Mouse (Mus musculus) mouse trophoblast stem cell (cell line): ENCODE measurements around the gene Atp1b1.

Experiments
- in situ Hi-C, 2 experiments: fragments of 300-500 bp; cut with MseI, MboI; formaldehyde crosslinking; loops; 2 replicates in 1 of 2; 3 replicates in 1 of 2; pipeline ENCODE4 v1.15.1; 2025

The Atp1b1 gene

GRCm38 (mm10) chr1:164458245-164458613 lies at the start of gene Atp1b1:
Gene Atp1b1, minus strand, starts transcription at chr1:164458355.
- in situ Hi-C loops = no loop called here

DNA sequence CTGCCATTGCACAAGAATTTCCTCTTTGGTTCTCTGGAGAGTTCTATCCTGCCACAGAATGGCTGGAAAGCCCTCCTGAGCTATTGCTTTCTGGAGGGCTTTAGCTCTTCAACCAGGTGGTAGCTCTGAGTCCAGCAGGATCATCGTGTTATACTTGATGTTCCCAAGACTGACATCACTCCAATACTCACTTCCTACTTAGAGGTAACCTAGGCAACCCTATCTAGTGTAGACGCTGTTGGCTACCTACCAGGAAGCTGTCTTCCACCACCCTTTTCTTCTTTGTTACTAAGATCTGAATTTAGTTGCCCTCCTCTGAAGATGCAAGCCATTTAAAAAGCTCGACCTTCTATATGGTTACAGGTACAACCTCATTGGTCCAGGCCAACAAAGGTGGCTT lies 46.9 kb upstream of the Atp1b1 start:
- in situ Hi-C loops = no loop called here

GRCm38 (mm10) chr1:164503140-164503730 lies 45.1 kb upstream of the Atp1b1 start:
- in situ Hi-C loops = no loop called here

- in situ Hi-C loops = no loop called here
Observed at GRCm38 (mm10) chr1:164502231-164502630, 44.1 kb upstream of the Atp1b1 start.

DNA sequence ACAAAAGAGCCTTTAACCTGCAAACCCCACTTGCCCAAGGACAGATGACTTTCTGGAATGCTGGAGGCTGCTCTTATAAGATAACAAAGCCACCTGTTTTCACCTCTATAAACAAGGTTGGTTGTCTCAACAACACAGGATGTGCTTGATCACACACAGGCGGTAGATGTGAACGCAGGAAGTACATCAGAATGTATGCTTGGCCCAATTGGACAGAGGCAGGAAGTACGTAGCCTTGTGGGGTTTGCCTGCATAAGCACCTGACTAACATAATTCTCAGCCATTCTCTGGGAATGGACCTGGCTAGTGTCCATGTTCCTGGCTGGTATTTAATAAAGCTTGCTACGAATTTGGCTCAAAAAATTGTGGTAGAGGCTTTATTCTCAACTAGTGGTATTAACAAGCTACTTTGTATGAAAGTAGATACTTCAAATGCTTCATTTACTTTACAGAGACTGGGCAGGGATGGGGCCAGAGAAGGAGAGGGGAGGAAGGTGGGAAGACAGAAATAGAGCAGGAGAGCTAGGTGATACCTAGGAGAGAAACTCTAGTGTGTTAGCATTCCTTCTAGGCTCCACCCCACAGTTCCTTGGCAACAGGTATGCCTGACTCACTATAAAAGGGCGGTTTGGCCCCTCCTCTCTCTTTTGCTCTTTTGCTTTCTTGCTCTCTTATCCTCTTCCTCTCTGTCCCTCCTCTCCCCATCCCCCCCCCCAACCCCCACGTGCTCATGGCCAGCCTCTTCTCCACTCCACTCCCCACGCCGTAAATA lies 36.8 kb upstream of the Atp1b1 start:
- in situ Hi-C loops = no loop called here

GRCm38 (mm10) chr1:164494215-164494614 lies 36.1 kb upstream of the Atp1b1 start:
- in situ Hi-C loops = no loop called here

DNA sequence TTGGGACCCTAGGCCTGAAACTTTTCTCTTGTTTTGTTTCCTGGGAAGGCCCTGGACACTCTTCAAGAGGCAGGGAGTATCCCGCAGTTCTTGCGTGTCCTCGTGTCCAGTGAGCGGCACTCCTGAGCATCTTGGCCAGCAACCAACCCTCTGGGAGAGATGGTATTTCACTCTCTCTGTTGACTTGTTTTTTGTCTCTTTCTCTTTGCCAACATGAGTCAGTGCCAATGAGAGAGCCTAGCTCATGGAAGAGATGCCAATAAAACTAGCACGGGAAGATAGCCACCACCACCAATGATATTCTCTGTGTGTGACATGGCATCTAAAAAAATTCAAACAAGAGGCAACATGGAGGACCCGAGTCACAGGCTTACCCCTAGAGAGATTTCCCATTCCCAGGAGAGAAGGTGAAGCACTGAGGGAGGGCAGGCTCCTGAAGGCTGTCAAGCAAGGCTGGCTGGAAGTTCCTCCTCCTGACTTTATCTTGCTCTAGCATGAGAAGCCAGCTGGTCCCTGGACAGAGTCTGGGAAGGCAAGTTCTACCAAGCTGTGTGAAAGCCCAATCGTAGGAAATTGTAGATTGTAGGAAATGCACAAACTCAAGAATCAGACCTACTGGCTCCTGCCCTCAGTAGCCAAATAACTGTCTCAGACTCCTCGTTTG lies 35.0 kb upstream of the Atp1b1 start:
- in situ Hi-C loops = no loop called here

DNA sequence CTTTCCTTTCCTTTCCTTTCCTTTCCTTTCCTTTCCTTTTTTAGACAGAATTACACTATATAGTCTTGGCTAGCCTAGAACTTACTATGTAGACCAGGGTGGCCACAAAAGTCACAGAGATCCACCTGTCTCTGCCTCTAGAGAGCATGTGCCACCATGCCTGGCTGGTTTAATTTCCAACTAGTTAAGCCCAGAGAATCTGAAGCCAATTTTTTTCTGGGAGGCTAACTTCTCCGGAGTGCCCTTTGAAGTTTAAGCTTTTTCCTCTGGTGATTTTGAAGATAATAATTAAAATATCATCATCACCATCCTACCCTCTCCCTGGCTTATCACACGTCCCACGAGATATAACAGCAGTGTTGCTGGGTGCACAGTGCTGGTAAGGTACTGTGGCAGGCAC lies 34.3 kb upstream of the Atp1b1 start:
- in situ Hi-C loops = no loop called here

DNA sequence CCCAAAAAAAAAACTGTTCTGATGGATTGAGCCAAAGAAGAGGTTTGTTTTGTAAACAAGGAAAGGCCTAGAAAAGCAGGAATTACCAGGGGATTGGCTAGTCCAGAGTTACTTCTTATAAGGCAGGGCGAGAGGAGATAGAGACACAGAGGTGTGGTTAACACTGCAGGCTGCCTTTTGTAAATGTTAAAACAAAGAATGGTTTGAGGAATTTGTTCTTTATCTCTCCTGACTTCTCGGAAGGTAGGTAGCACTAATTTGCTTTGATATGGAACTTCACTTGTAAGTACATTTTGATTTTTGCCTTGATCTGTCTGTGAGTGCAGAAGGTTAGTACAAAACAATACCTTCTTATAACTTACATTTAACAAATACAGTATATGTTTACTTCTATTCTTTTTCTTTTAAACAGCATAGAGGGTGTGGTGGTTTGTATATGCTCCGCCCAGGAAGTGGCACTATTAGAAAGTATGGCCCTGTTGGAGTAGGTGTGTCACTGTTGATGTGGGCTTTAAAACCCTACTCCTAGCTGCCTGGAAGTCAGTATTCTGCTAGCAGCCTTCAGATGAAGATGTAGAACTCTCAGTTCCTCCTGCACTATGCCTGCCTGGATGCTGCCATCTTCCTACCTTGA lies 31.9 kb upstream of the Atp1b1 start:
- in situ Hi-C loops = no loop called here

DNA sequence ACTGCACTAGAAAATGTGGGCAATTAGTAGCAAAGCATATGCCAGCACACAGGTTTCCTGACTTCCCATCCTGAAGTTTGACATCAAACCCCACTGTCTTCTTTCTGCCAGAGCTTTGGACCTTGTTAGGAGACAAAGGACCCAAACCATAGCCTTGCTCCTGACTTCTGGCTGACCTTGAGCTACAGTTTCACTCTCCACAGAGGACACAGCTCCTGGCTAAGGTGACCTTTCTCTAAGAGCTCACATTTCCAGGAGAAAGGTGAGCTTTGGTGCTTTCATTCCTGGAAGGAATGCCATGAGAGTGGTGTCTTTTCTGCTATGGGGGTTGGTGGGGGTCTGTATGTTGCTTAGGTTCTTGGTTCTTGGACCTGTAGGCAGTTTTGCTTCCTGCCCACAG lies 25.6 kb upstream of the Atp1b1 start:
- in situ Hi-C loops = no loop called here

- in situ Hi-C loops = no loop called here
Observed at GRCm38 (mm10) chr1:164482833-164483232, 24.7 kb upstream of the Atp1b1 start.

DNA sequence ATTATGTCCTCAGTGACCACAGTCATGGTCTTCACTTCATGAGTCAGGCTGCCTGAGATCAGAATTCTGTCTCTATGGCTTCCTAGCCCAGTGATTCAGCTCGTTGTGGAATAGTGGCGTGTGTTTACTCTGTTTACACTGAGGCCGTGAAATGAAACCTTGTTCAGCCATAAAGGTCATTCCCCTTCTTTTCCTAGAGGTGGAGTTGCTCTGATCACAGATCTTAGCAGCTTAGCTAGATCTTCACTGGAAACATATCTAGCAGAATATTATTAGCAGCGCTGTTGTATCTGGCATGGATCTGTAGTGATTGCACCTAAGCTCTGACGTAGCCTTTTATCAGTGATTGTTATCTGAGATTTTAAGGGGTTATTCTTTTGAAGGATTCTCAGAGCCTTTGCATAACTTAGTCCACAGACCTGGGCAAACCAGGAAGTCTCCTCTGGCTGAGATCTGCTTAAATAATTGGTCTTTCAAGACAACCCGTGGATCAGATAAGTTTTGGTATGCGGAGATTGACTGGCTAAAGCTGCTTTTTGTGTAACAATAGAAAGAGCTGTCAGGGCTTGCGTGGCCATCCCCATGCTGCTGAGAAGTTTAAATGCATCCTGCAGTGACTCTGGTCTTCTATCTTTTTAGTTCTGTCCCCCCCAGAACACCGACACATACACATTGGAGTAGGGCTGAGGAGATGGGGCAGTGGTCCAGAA lies 23.6 kb upstream of the Atp1b1 start:
- in situ Hi-C loops = no loop called here

DNA sequence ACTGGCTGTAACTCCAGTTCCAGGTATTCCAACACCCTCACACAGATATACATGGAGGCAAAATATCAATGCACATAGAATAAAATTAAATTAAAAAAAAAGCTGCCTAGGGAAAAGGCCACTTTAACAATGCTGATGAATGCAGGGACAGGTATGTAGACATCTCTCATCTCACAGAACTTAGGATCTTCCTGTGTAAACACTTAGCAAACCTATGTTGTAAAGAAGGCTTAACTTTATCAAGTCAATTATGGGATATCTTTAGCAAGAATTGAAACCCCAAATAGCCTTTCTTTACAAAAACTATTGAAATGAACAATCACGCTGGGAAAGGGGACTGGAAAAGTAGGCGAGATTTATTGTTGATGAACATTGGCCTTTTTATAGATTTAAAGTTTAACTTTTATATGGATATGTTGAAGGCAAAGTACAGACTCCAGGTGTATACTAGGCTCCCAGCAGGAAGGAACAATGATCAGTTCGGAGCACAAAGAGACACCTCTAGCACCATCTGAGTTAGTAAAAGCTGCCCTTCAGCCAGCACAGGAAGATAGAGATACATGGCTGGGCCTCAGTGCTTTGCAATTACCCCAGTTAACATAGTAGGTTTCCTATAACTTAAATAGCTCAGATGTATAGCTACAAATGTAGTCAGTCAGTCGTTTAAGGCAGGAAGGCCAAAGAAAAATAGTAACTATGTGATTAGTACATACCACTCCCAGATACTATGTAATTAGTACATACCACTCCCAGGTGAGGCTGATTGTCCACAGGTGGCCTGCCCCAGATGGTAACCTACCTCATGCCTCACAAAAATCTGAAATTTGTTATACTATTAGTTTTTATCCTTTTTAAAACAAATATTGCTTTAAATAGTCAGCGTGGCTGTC lies 22.8 kb upstream of the Atp1b1 start:
- in situ Hi-C loops = no loop called here

DNA sequence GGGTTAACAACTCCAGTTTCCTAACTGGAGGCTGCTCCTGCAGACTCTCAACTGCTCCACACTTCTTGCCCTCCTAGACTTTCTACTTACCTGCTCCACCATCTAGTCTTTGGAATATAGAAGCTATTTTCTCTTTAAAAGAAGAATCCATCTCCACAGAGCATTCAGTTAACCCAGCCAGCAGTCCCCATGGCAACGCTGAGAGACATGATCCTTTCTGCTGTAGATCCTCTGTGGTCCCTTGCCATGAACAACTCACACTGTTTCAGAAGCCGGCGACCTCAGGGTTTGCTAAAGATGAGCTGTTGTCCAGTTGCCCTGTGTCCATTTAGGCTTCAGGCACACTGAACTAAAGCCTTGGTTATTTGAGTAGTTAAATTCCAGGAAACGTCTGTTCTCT lies 17.7 kb upstream of the Atp1b1 start:
- in situ Hi-C loops = no loop called here

GRCm38 (mm10) chr1:164474778-164475511 lies 16.8 kb upstream of the Atp1b1 start:
- in situ Hi-C loops = no loop called here

DNA sequence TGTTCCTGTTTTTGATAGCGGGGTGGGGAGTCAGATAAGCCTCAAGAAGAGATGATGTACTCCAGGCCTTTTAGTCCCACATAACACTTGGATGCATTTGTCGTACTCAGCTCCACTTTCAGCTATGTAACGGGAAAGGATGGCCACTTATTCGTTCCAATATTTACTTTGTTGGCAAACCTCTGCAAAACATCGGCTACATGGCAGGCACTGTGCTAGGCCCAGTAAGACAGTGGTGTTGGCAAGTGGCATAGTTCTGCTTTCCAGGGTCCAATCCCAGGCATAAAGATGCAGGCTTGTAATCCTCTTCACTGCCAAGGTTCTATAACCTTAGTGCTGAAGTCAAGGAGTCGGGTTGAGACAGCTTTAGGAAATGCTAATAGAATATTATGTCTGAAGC lies 16.2 kb upstream of the Atp1b1 start:
- in situ Hi-C loops = no loop called here

DNA sequence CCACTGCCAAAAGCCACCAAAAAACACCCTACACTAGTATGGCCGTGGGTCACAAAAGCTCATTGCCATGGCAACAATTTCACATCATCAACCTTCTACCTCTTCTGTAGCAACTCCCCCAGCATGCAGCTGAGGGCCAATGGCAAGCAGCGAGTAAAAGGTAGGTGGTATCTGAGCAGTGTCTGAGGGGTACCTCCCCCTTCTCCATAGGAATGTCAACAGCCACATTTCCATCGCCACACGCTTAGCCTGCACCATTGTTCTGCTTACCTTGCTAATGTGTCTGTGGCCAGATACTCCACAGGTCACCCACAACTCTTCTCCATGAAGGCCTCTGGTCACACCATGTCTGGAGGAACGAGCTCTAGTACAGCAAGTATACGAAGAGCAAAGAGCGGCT lies 15.2 kb upstream of the Atp1b1 start:
- in situ Hi-C loops = no loop called here

DNA sequence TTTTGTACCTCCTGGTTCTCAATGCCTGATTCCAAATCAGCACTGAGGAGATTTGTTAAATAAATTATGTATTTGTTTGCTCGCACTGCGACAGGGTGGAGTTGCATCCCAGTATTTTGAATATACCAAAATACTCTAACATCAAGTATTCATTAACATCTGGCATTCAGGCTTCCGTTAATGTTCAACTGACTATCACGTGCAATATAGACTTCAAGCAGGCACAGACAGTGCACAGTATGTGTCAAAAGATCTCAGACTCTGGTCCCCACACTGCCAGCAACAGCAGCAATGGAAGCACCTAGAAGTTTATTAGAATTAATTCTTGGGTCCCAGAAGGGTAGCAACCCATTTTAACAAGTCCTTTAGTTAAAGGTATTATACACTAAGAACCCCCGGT lies 13.5 kb upstream of the Atp1b1 start:
- in situ Hi-C loops = no loop called here

- in situ Hi-C loops = no loop called here
Observed at GRCm38 (mm10) chr1:164470985-164471384, 12.8 kb upstream of the Atp1b1 start.

DNA sequence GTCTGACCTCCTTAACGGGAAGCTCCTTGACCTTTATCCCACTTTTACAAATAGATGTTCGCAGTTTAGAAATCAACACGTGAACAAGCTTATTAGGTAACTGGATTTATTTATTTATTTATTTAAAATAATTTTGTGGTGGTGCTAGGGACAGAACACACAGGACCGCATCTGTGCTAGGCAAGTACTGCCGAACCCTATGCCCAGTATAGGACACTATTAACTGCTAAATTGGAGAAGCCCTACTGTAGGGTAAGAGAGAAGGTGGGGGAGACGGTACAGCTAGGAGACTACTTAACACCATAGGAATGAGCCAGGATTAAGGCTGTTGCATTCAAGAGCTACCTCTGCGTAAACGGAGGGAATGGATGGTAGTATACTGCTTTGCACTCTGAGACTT lies 10.2 kb upstream of the Atp1b1 start:
- in situ Hi-C loops = no loop called here
